Mouse (Mus musculus) right cerebral cortex, postnatal 14 days (tissue): ENCODE measurements around the gene Cdh4.
A peak's percentile ranks its signal among the peaks of the same experiment; 100 is the strongest.

Experiments
- DNase-seq: peaks from one replicate; pipeline ENCODE4 v3.0.0; 2022

Cdh4 gene

GRCm38 (mm10) chr2:179753811-179754210 lies 311.6 kb downstream of the Cdh4 start:
- DNase-seq: no peak

GRCm38 (mm10) chr2:179754776-179755175 lies 312.5 kb downstream of the Cdh4 start:
- no peak for DNase-seq

GRCm38 (mm10) chr2:179761718-179762441 lies 319.6 kb downstream of the Cdh4 start:
- no peak for DNase-seq

GRCm38 (mm10) chr2:179762521-179763305 lies 320.5 kb downstream of the Cdh4 start:
- DNase-seq: no peak

GRCm38 (mm10) chr2:179764460-179764859 lies 322.2 kb downstream of the Cdh4 start:
- no peak for DNase-seq

GRCm38 (mm10) chr2:179766664-179767526 lies 324.7 kb downstream of the Cdh4 start:
- DNase-seq: no peak

GRCm38 (mm10) chr2:179767527-179767849 lies 325.3 kb downstream of the Cdh4 start:
- DNase-seq: no peak

GRCm38 (mm10) chr2:179769137-179769536 lies 326.9 kb downstream of the Cdh4 start:
- DNase-seq: peak; percentile 62

GRCm38 (mm10) chr2:179769943-179770342 lies 327.7 kb downstream of the Cdh4 start:
- no peak for DNase-seq

GRCm38 (mm10) chr2:179774440-179775110 lies 332.3 kb downstream of the Cdh4 start:
- no peak for DNase-seq

GRCm38 (mm10) chr2:179775999-179776705 lies 333.9 kb downstream of the Cdh4 start:
- no peak for DNase-seq

GRCm38 (mm10) chr2:179779266-179779665 lies 337.0 kb downstream of the Cdh4 start:
- DNase-seq: no peak

- DNase-seq: no peak
Measured at GRCm38 (mm10) chr2:179780961-179781360, 338.7 kb downstream of the Cdh4 start.

- no peak for DNase-seq
Measured at GRCm38 (mm10) chr2:179787256-179787655, 345.0 kb downstream of the Cdh4 start.

GRCm38 (mm10) chr2:179787797-179788196 lies 345.6 kb downstream of the Cdh4 start:
- DNase-seq: no peak

- DNase-seq: no peak
Measured at GRCm38 (mm10) chr2:179790684-179791083, 348.5 kb downstream of the Cdh4 start.

GRCm38 (mm10) chr2:179792426-179793133 lies 350.3 kb downstream of the Cdh4 start:
- DNase-seq: no peak

- no peak for DNase-seq
Measured at GRCm38 (mm10) chr2:179794354-179794753, 352.1 kb downstream of the Cdh4 start.

- DNase-seq: no peak
Measured at GRCm38 (mm10) chr2:179795452-179795851, 353.2 kb downstream of the Cdh4 start.

- DNase-seq: peak; percentile 61
Measured at GRCm38 (mm10) chr2:179799906-179800532, 357.8 kb downstream of the Cdh4 start.

- no peak for DNase-seq
Measured at GRCm38 (mm10) chr2:179801042-179801441, 358.8 kb downstream of the Cdh4 start.
